Mouse (Mus musculus) neural tube, embryonic 11.5 days (tissue): ENCODE measurements around the gene Prkce. TPM values are rescaled to one million over a fixed set of nuclear protein-coding genes. Genes with fewer than 3 reads are reported as not detected.

Experiments
- ATAC-seq: fragments of 200-750 bp; cut with Nextera tagmentation; 2 replicates; pipeline ENCODE4 v1.8.0; 2017; ENCODE audit warnings: moderate number of reproducible peaks, mild to moderate bottlenecking, moderate TSS enrichment, moderate library complexity; ENCODE audit not compliant: insufficient read depth, low FRiP score, low TSS enrichment
- DNase-seq: peaks from one replicate; pipeline ENCODE4 v3.0.0-alpha.2; 2015; ENCODE audit warnings: low spot score
- H3K27ac ChIP-seq: fragments of 300-500 bp; sonication (generic); 2 replicates; pipeline ENCODE4 v1.5.1; 2014; ENCODE audit warnings: low read depth, mild to moderate bottlenecking, low read length
- H3K27me3 ChIP-seq: fragments of 300-500 bp; sonication (generic); 2 replicates; pipeline ENCODE4 v1.6.1; 2014; ENCODE audit warnings: mild to moderate bottlenecking, low read length, mixed read lengths; ENCODE audit not compliant: control insufficient read depth, insufficient read depth
- H3K36me3 ChIP-seq: fragments of 300-500 bp; sonication (generic); 2 replicates; pipeline ENCODE4 v1.6.1; 2014; ENCODE audit warnings: mild to moderate bottlenecking, low read length, moderate library complexity, mixed read lengths; ENCODE audit not compliant: control insufficient read depth, insufficient read depth
- H3K4me1 ChIP-seq: fragments of 300-500 bp; sonication (generic); 2 replicates; pipeline ENCODE4 v1.6.1; 2014; ENCODE audit warnings: low read length, mixed read lengths; ENCODE audit not compliant: control insufficient read depth, insufficient read depth
- H3K4me2 ChIP-seq: fragments of 300-500 bp; sonication (generic); 2 replicates; pipeline ENCODE4 v1.6.1; 2014; ENCODE audit warnings: low read depth, mild to moderate bottlenecking, moderate library complexity
- H3K4me3 ChIP-seq: fragments of 300-500 bp; sonication (generic); 2 replicates; pipeline ENCODE4 v1.5.1; 2014; ENCODE audit warnings: low read depth, low read length
- H3K9ac ChIP-seq: fragments of 300-500 bp; sonication (generic); 2 replicates; pipeline ENCODE4 v1.6.1; 2014; ENCODE audit warnings: mild to moderate bottlenecking, low read length
- H3K9me3 ChIP-seq: fragments of 300-500 bp; sonication (generic); 2 replicates; pipeline ENCODE4 v1.6.1; 2016; ENCODE audit warnings: low read length; ENCODE audit not compliant: control insufficient read depth
- WGBS: fragments of 180-500 bp; shearing (Covaris S2); extraction: QIAGEN DNeasy Blood & Tissue Kit; methylation state at CpG from one replicate; pipeline ENCODE4 v1.1.7; 2014; 5-methylcytosine and 5-hydroxymethylcytosine counted together
- polyA plus RNA-seq: library from polyadenylated mRNA; unstranded; fragments of >200 nt; fragmentation: Nextera tagmentation; extraction: Ambion mirVana; gene quantifications from 2 replicates; pipeline ENCODE4 v1.2.1, GENCODE M21; 2014

Prkce gene
- polyA plus RNA-seq, 1 experiment from 2014 or later = 13.3 TPM

DNA sequence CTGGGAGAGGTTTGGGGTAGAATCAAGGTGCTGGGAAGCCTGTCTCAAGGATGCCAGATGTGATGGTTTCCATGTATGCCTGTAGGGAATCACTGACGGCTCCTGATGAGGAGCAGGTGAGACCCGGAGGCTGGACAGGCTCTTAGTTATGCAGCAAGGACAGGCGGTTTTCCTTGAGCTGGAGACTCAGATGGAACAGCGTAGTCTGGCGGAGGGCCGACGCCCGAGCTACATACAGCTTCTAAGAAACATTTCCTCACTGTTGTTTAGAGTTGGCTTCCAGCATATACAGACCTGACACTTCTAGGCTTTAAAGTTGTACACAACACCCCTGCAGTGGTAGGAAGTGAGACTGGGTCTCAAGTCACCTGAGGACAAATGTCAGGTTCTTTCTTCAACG, 86.3 kb downstream of the Prkce start:
- ATAC-seq (no peak), DNase-seq (no peak)
- H3K4me1 ChIP-seq = no peaks in the 10 kb centered on the region
- 92% methylated on average over 9 of the region's 9 CpGs for WGBS
- H3K27ac ChIP-seq = no peak overlapping the region
- H3K4me3 ChIP-seq = no peak overlapping the region
- H3K36me3 ChIP-seq = no peaks in the 10 kb centered on the region
- H3K9ac ChIP-seq = no peak overlapping the region
- H3K9me3 ChIP-seq = no peaks in the 10 kb centered on the region
- H3K27me3 ChIP-seq = no peaks in the 10 kb centered on the region
- H3K4me2 ChIP-seq = no peak overlapping the region

- no peaks in the 10 kb centered on the region for H3K36me3 ChIP-seq
- H3K4me1 ChIP-seq = no peaks in the 10 kb centered on the region
- H3K4me2 ChIP-seq = no peak overlapping the region
- 96% methylated on average over 8 of the region's 8 CpGs for WGBS
- no peak overlapping the region for H3K27ac ChIP-seq
- no peaks in the 10 kb centered on the region for H3K27me3 ChIP-seq
- no peaks in the 10 kb centered on the region for H3K9me3 ChIP-seq
- no peak for DNase-seq
- ATAC-seq = no peak
- no peak overlapping the region for H3K9ac ChIP-seq
- H3K4me3 ChIP-seq = no peak overlapping the region
These were observed 86.7 kb downstream of the Prkce start for GRCm38 (mm10) chr17:86254285-86254684.

DNA sequence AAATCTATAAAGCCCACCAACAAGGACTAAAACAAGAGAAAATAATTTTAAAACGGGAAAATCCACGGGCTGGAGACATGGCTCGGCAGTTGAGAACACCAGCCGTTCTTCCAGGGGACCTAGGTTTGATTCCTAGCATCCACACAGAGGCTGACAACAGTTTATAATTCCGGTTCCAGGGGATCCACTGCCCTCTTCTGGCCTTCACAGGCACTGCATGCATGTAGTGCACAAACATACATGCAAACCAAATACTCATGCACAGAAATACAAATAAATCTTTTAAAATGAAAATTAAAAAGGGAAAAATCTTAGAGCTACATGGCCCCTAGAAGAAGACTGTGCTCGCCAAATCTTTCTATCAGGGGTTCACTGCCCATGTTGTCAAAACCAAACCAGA, 87.4 kb downstream of the Prkce start:
- Histone ChIP-seq H3K9ac (no peak overlapping the region), H3K9me3 (no peaks in the 10 kb centered on the region), H3K36me3 (no peaks in the 10 kb centered on the region), H3K4me3 (no peak overlapping the region), H3K4me2 (no peak overlapping the region), H3K4me1 (no peaks in the 10 kb centered on the region), H3K27me3 (no peaks in the 10 kb centered on the region), H3K27ac (no peak overlapping the region)
- DNase-seq (no peak), ATAC-seq (no peak)
- WGBS = 94% methylated on average over 6 of the region's 6 CpGs

DNA sequence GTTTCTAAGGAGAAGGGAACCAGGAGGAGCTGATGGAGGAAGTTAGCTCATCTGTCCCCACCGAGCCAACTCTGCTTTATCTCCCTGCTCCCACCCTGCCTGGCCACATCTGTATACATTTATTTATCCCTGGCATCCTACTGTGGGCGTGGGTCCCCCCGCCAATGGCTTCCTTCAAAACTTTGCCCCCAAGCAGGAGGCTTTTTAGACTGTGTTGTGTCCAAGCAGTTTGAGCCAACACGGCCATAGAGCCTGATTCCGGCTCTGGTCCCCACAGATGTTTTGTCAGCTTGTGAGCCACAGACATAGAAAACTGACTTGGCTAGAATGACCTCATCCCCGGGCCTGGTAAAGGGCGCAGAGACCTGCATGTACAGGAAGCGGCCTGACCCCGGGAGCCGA, 89.1 kb downstream of the Prkce start:
- Histone ChIP-seq H3K36me3 (no peaks in the 10 kb centered on the region), H3K9me3 (no peaks in the 10 kb centered on the region), H3K4me2 (no peak overlapping the region), H3K27me3 (no peaks in the 10 kb centered on the region), H3K9ac (no peak overlapping the region), H3K4me3 (no peak overlapping the region), H3K4me1 (no peaks in the 10 kb centered on the region), H3K27ac (no peak overlapping the region)
- ATAC-seq = no peak
- WGBS = 73% methylated on average over 10 of the region's 10 CpGs
- DNase-seq = no peak

- 77% methylated on average over 8 of the region's 8 CpGs for WGBS
- no peaks in the 10 kb centered on the region for H3K4me1 ChIP-seq
- H3K36me3 ChIP-seq = no peaks in the 10 kb centered on the region
- H3K4me3 ChIP-seq = no peak overlapping the region
- H3K27ac ChIP-seq = no peak overlapping the region
- DNase-seq = no peak
- H3K4me2 ChIP-seq = no peak overlapping the region
- no peaks in the 10 kb centered on the region for H3K27me3 ChIP-seq
- ATAC-seq = no peak
- no peak overlapping the region for H3K9ac ChIP-seq
- H3K9me3 ChIP-seq = no peaks in the 10 kb centered on the region
These were observed 93.5 kb downstream of the Prkce start for GRCm38 (mm10) chr17:86261067-86261466.

DNA sequence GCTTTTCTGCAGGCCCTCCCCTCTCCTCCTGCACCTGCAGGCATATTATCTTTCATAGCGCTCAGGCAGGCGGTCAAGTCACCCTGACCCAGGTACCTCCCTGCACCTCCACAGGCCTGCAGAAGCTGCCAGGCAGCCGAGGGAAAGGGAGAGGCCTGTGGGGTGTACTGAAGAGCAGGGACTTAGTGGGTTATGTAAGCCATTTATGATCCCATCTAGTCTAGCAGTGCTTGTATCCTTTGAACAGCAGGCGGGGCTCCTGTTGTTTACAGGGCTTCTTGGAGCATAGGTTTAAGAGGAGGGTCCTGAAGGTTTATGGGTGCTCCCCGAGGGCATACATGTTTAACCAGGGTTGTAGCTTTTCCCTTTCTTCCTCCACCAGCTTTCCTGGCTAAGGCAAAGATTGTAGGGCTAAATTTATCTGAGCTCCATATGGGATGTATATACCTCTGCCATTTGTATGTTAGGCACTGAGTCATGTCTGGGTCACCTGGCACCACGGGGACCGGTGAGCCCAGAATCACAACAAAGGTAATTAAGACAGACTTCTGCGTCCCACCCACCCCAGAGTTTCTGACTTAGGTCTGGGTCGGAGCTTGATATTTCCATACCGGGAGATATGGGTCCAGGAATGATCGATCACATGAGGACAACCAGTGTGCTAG, 96.5 kb downstream of the Prkce start:
- Histone ChIP-seq H3K4me1 (0 out of 2 replicates have a peak, but pooled peaks cover 2% of the 10 kb centered on the region), H3K36me3 (no peaks in the 10 kb centered on the region), H3K27ac (no peak overlapping the region), H3K27me3 (no peaks in the 10 kb centered on the region), H3K4me3 (no peak overlapping the region), H3K9ac (no peak overlapping the region), H3K4me2 (no peak overlapping the region), H3K9me3 (no peaks in the 10 kb centered on the region)
- WGBS = 86% methylated on average over 11 of the region's 11 CpGs
- ATAC-seq = no peak
- no peak for DNase-seq

GRCm38 (mm10) chr17:86266051-86266450, 98.5 kb downstream of the Prkce start:
- peaks cover 4% of the 10 kb centered on the region; the same call in 1 of the 2 replicates for H3K4me1 ChIP-seq
- H3K27me3 ChIP-seq = no peaks in the 10 kb centered on the region
- no peaks in the 10 kb centered on the region for H3K9me3 ChIP-seq
- H3K36me3 ChIP-seq = no peaks in the 10 kb centered on the region
- no peak overlapping the region for H3K27ac ChIP-seq
- 90% methylated on average over 6 of the region's 6 CpGs for WGBS
- H3K9ac ChIP-seq = no peak overlapping the region
- DNase-seq = no peak
- no peak overlapping the region for H3K4me2 ChIP-seq
- H3K4me3 ChIP-seq = no peak overlapping the region
- no peak for ATAC-seq

- no peak for DNase-seq
- 72% methylated on average over 6 of the region's 6 CpGs for WGBS
- Histone ChIP-seq H3K4me1 (peaks cover 13% of the 10 kb centered on the region; the same call in 1 of the 2 replicates), H3K27me3 (no peaks in the 10 kb centered on the region), H3K9ac (no peak overlapping the region), H3K4me3 (no peak overlapping the region), H3K36me3 (no peaks in the 10 kb centered on the region), H3K27ac (no peak overlapping the region), H3K4me2 (no peak overlapping the region), H3K9me3 (no peaks in the 10 kb centered on the region)
- ATAC-seq = no peak
These were observed 99.7 kb downstream of the Prkce start for GRCm38 (mm10) chr17:86267126-86267760.

DNA sequence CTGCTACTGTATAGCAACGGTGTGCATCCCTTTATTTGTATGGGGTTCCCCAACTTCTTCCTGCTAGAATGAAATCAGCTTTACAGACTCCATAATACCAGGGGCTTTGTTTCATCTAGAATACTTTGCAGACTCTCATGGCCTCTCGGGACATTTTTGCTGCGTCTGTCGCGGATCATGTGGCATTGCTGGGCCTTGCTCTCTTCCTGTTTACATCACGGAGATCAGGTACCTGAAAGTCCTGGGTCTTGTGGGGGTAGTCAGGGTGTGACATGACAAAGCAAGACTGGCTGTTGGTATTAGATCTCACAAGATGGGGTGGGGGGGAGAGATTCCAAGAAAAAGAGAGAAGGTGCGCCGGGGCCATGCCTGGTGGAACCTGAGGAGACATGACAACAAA, 102.1 kb downstream of the Prkce start:
- no peak overlapping the region for H3K9ac ChIP-seq
- H3K4me2 ChIP-seq = no peak overlapping the region
- H3K9me3 ChIP-seq = no peaks in the 10 kb centered on the region
- H3K4me3 ChIP-seq = no peak overlapping the region
- no peaks in the 10 kb centered on the region for H3K36me3 ChIP-seq
- H3K4me1 ChIP-seq = peaks cover 13% of the 10 kb centered on the region; the same call in 1 of the 2 replicates
- 94% methylated on average over 8 of the region's 8 CpGs for WGBS
- ATAC-seq = no peak
- no peaks in the 10 kb centered on the region for H3K27me3 ChIP-seq
- H3K27ac ChIP-seq = no peak overlapping the region
- DNase-seq = no peak
